22 mouse cellular contexts compared by ENCODE assay signal in genomic region chr17:24892785-24893184, GRCm38 (mm10). TPM values are rescaled to one million over a fixed set of nuclear protein-coding genes. Genes with fewer than 3 reads are reported as not detected.
DNase-seq lines count a peak whose midpoint lies in the region; ATAC-seq and TF ChIP-seq lines count a peak whose summit lies in the region.
"Had no signal": no experiment of that assay in that cellular context is flagged by ENCODE, and none has a peak within 500 bp of the region (broad histone marks: within the 10 kb centered on the region; RNA-seq: fewer than 3 reads in every experiment).

No protein-coding gene starts in this region.

- no peak overlapping the region for H3K4me2 ChIP-seq in midbrain, postnatal 0 days (ENCODE audit: low read depth, low read length, poor library complexity, severe bottlenecking)
- H3K4me2 ChIP-seq in myocyte (ENCODE audit: low read depth): no peak overlapping the region
- H3K4me2 ChIP-seq: limb, embryonic 12.5 days; midbrain, embryonic 15.5 days; stomach, embryonic 15.5 days had no signal

- peak; percentile 51 to 52 for DNase-seq in cerebellum, adult 2 months
- DNase-seq in cerebellum, postnatal 4 days (ENCODE audit: low spot score in 2 of 2): no peak
- DNase-seq in heart, adult 11 months: peak; percentile 94
- DNase-seq in heart, adult 8-10 months (ENCODE audit: low spot score): no peak
- no peak for DNase-seq in midbrain, embryonic 10.5 days (ENCODE audit: low spot score)
- DNase-seq in midbrain, postnatal 0 days (ENCODE audit: low spot score): no peak
- DNase-seq: adrenal gland, postnatal 10 days; embryo, embryonic 11 days; gastrocnemius, postnatal 36 days; kidney, adult 2 months; kidney, postnatal 36 days; retina, postnatal 1 day; thymus, adult 18-20 months; thymus, postnatal 4 days had no signal

- TF ChIP-seq CTCF in cerebellum, adult 2 months (IDR thresholded peaks at IDR 0.05; ENCODE audit: borderline replicate concordance, insufficient read depth, low read depth, low read length): no peak
- TF ChIP-seq CTCF in midbrain, postnatal 0 days (IDR thresholded peaks at IDR 0.05): no peak

- 35% methylated on average over 12 of the region's 12 CpGs for WGBS in cerebellum, adult 2 months
- WGBS in midbrain, embryonic 10.5 days: 92% methylated on average over 12 of the region's 12 CpGs
- 89% methylated on average over 12 of the region's 12 CpGs for WGBS in midbrain, postnatal 0 days

- H3K27ac ChIP-seq in cerebellum, adult 2 months (ENCODE audit: insufficient read depth, low read length): no peak overlapping the region
- no peak overlapping the region for H3K27ac ChIP-seq in midbrain, embryonic 10.5 days (replicated peaks)
- no peak overlapping the region for H3K27ac ChIP-seq in midbrain, postnatal 0 days (ENCODE audit: low read depth, low read length)
- H3K27ac ChIP-seq: heart, embryonic 10.5 days; limb, embryonic 12.5 days; liver, embryonic 14.5 days; macrophage; midbrain, embryonic 15.5 days; stomach, embryonic 15.5 days had no signal

- H3ac ChIP-seq in myocyte (ENCODE audit: control insufficient read depth, insufficient read length): no peak overlapping the region

- H3K36me3 ChIP-seq in midbrain, embryonic 10.5 days: peaks cover 65% of the 10 kb centered on the region
- H3K36me3 ChIP-seq in midbrain, postnatal 0 days (ENCODE audit: insufficient read depth, low read length): peaks cover 37% of the 10 kb centered on the region
- peaks cover 5% of the 10 kb centered on the region for H3K36me3 ChIP-seq in myocyte (ENCODE audit: control insufficient read depth, insufficient read depth)

- peaks cover 12% of the 10 kb centered on the region for H3K79me2 ChIP-seq in myocyte (ENCODE audit: control insufficient read depth, insufficient read depth)

- peaks cover 60% of the 10 kb centered on the region for H3K4me1 ChIP-seq in cerebellum, adult 2 months (ENCODE audit: control insufficient read depth, insufficient read depth, low read length)
- peaks cover 49% of the 10 kb centered on the region for H3K4me1 ChIP-seq in midbrain, embryonic 10.5 days
- peaks cover 15% of the 10 kb centered on the region for H3K4me1 ChIP-seq in midbrain, postnatal 0 days (ENCODE audit: insufficient read depth, low read length)

- H3K27me3 ChIP-seq in cerebellum, adult 2 months (ENCODE audit: control insufficient read depth, insufficient read depth, low read length): no peaks in the 10 kb centered on the region
- H3K27me3 ChIP-seq in midbrain, embryonic 10.5 days (ENCODE audit: low read depth, poor library complexity, severe bottlenecking): no peaks in the 10 kb centered on the region
- no peaks in the 10 kb centered on the region for H3K27me3 ChIP-seq in midbrain, postnatal 0 days (ENCODE audit: insufficient read depth, low read length)
- H3K27me3 ChIP-seq in myocyte (ENCODE audit: control insufficient read depth, insufficient read depth, insufficient read length): no peaks in the 10 kb centered on the region
- H3K27me3 ChIP-seq: limb, embryonic 12.5 days; midbrain, embryonic 15.5 days; stomach, embryonic 15.5 days had no signal

- no peak overlapping the region for H3K9ac ChIP-seq in midbrain, postnatal 0 days (replicated peaks; ENCODE audit: low read length, poor library complexity, severe bottlenecking)
- H3K9ac ChIP-seq: liver, embryonic 14.5 days; midbrain, embryonic 15.5 days; stomach, embryonic 15.5 days had no signal

- no peaks in the 10 kb centered on the region for H3K9me3 ChIP-seq in midbrain, embryonic 10.5 days (replicated peaks)
- H3K9me3 ChIP-seq in midbrain, postnatal 0 days (ENCODE audit: low read length): no peaks in the 10 kb centered on the region
- H3K9me3 ChIP-seq: heart, embryonic 10.5 days; limb, embryonic 12.5 days; midbrain, embryonic 15.5 days; stomach, embryonic 15.5 days had no signal

- no peak for ATAC-seq in midbrain, postnatal 0 days (ENCODE audit: low FRiP score)
- ATAC-seq: forebrain, embryonic 16.5 days; midbrain, embryonic 15.5 days had no signal

- no peak for TF ChIP-seq POLR2A in cerebellum, adult 2 months (IDR thresholded peaks at IDR 0.05; ENCODE audit: borderline replicate concordance, insufficient read depth, low read length)
- no peak for TF ChIP-seq POLR2A in myocyte (IDR thresholded peaks at IDR 0.05; ENCODE audit: insufficient read length, low read depth)

- H3K4me3 ChIP-seq in cerebellum, adult 2 months (replicated peaks; ENCODE audit: insufficient read depth, low read depth, low read length): no peak overlapping the region
- H3K4me3 ChIP-seq in midbrain, embryonic 10.5 days: peak overlapping the region; percentile 91; the same call in 1 of the 2 replicates
- H3K4me3 ChIP-seq in midbrain, postnatal 0 days (ENCODE audit: low read depth, low read length): no peak overlapping the region
- H3K4me3 ChIP-seq in myocyte: no peak overlapping the region
- H3K4me3 ChIP-seq: heart, embryonic 10.5 days; midbrain, embryonic 15.5 days; stomach, embryonic 15.5 days had no signal

TF ChIP-seq in myocyte, 11 proteins besides CTCF, POLR2A, EP300 and RAD21:
- peak; percentile 27 for TF ChIP-seq POLR2AphosphoS2 (IDR thresholded peaks at IDR 0.05; ENCODE audit: insufficient read length, low read depth)
- no peak for TF ChIP-seq SRF (IDR thresholded peaks at IDR 0.05; ENCODE audit: control insufficient read depth, insufficient read length, low read depth)

RNA-seq across cellular contexts. Expression of gene Eme2, which starts 2.1 kb away (rescaled TPM):
- polyA plus RNA-seq in cerebellum, adult 2 months (2012; rRNA removed): 57.3 and 62.7 TPM in 2 replicates
- 10 to 100 TPM; 19.4 to 23.5 (median 21.1) TPM for total RNA-seq in heart, adult 8-10 months (2022)
- polyA plus RNA-seq in midbrain, embryonic 10.5 days (2016; fragmentation: Nextera tagmentation; extraction: Ambion mirVana): 28.9 and 33.9 TPM in 2 replicates
- total RNA-seq in midbrain, postnatal 0 days (2014; rRNA removed): 29.7 and 31.7 TPM in 2 replicates
- 20.2 and 22.5 TPM in 2 replicates for polyA plus RNA-seq in midbrain, postnatal 0 days (2015; fragmentation: Nextera tagmentation; extraction: Ambion mirVana)
- 12.5 TPM for polyA plus RNA-seq in myocyte (2012; fragmentation: generic; extraction: Trizol)

RNA-seq across cellular contexts. Expression of gene Mrps34, which starts 2.1 kb away (rescaled TPM):
- polyA plus RNA-seq in cerebellum, adult 2 months (2012; rRNA removed): 147 and 149 TPM in 2 replicates
- total RNA-seq in heart, adult 8-10 months (2022): 100 to 1,000 TPM in 2 of 4 experiments, 10 to 100 TPM in 2; 88.8 to 125 (median 109) TPM
- polyA plus RNA-seq in midbrain, embryonic 10.5 days (2016; fragmentation: Nextera tagmentation; extraction: Ambion mirVana): 94.7 and 98.1 TPM in 2 replicates
- 43.8 and 46.1 TPM in 2 replicates for total RNA-seq in midbrain, postnatal 0 days (2014; rRNA removed)
- 128 and 131 TPM in 2 replicates for polyA plus RNA-seq in midbrain, postnatal 0 days (2015; fragmentation: Nextera tagmentation; extraction: Ambion mirVana)
- polyA plus RNA-seq in myocyte (2012; fragmentation: generic; extraction: Trizol): 142 TPM

RNA-seq across cellular contexts. Expression of gene Nme3, which starts 3.5 kb away (rescaled TPM):
- 99.0 and 109 TPM in 2 replicates for polyA plus RNA-seq in cerebellum, adult 2 months (2012; rRNA removed)
- 10 to 100 TPM; 29.0 to 31.4 (median 29.5) TPM for total RNA-seq in heart, adult 8-10 months (2022)
- polyA plus RNA-seq in midbrain, embryonic 10.5 days (2016; fragmentation: Nextera tagmentation; extraction: Ambion mirVana): 46.2 and 47.0 TPM in 2 replicates
- total RNA-seq in midbrain, postnatal 0 days (2014; rRNA removed): 54.4 and 65.3 TPM in 2 replicates
- 98.3 and 105 TPM in 2 replicates for polyA plus RNA-seq in midbrain, postnatal 0 days (2015; fragmentation: Nextera tagmentation; extraction: Ambion mirVana)
- 23.7 TPM for polyA plus RNA-seq in myocyte (2012; fragmentation: generic; extraction: Trizol)

RNA-seq across cellular contexts. Expression of gene Spsb3, which starts 6.3 kb away (rescaled TPM):
- polyA plus RNA-seq in cerebellum, adult 2 months (2012; rRNA removed): 124 and 138 TPM in 2 replicates
- total RNA-seq in heart, adult 8-10 months (2022): 10 to 100 TPM; 25.8 to 29.3 (median 27.7) TPM
- 46.6 and 50.4 TPM in 2 replicates for polyA plus RNA-seq in midbrain, embryonic 10.5 days (2016; fragmentation: Nextera tagmentation; extraction: Ambion mirVana)
- total RNA-seq in midbrain, postnatal 0 days (2014; rRNA removed): 87.5 and 105 TPM in 2 replicates
- 100 and 110 TPM in 2 replicates for polyA plus RNA-seq in midbrain, postnatal 0 days (2015; fragmentation: Nextera tagmentation; extraction: Ambion mirVana)
- 46.6 TPM for polyA plus RNA-seq in myocyte (2012; fragmentation: generic; extraction: Trizol)

RNA-seq across cellular contexts. Expression of gene Nubp2, which starts 6.6 kb away (rescaled TPM):
- polyA plus RNA-seq in cerebellum, adult 2 months (2012; rRNA removed): 36.4 and 39.0 TPM in 2 replicates
- 10 to 100 TPM; 17.2 to 20.1 (median 19.2) TPM for total RNA-seq in heart, adult 8-10 months (2022)
- 85.5 and 87.0 TPM in 2 replicates for polyA plus RNA-seq in midbrain, embryonic 10.5 days (2016; fragmentation: Nextera tagmentation; extraction: Ambion mirVana)
- 39.6 and 60.2 TPM in 2 replicates for total RNA-seq in midbrain, postnatal 0 days (2014; rRNA removed)
- polyA plus RNA-seq in midbrain, postnatal 0 days (2015; fragmentation: Nextera tagmentation; extraction: Ambion mirVana): 55.8 and 63.9 TPM in 2 replicates
- 38.5 TPM for polyA plus RNA-seq in myocyte (2012; fragmentation: generic; extraction: Trizol)

Comparison
In these comparisons a context has a peak if more than half of its experiments do, and no peak if none do; other contexts are left out.
1. DNase-seq: peak in cerebellum, adult 2 months (2 of 2) and heart, adult 11 months (single experiment); none in cerebellum, postnatal 4 days (0 of 2), heart, adult 8-10 months (single experiment), midbrain, embryonic 10.5 days (single experiment) and midbrain, postnatal 0 days (single experiment).